Mouse (Mus musculus): ENCODE data around the gene Vav1. TPM values are rescaled to one million over a fixed set of nuclear protein-coding genes. Genes with fewer than 3 reads are reported as not detected.

Vav1 gene
- polyA plus RNA-seq, 1 experiment from 2014 or later = 1.1 TPM

GRCm38 (mm10) chr17:57250461-57251160 lies 28.3 kb upstream of the Vav1 start:
- Histone ChIP-seq H3K36me3 (ENCODE audit: control insufficient read depth, insufficient read depth) (0 out of 2 replicates have a peak, but pooled peaks cover 2% of the 10 kb centered on the region), H3K27ac (ENCODE audit: low read length) (no peak overlapping the region)
- ATAC-seq = no peak

GRCm38 (mm10) chr17:57251431-57251830 lies 27.5 kb upstream of the Vav1 start:
- 0 out of 2 replicates have a peak, but pooled peaks cover 2% of the 10 kb centered on the region for H3K36me3 ChIP-seq (ENCODE audit: control insufficient read depth, insufficient read depth)
- H3K4me1 ChIP-seq (replicated peaks; ENCODE audit: control insufficient read depth, insufficient read depth, low read length) = peaks cover 27% of the 10 kb centered on the region
- ATAC-seq = no peak
- H3K27me3 ChIP-seq (replicated peaks; ENCODE audit: control insufficient read depth, insufficient read depth, low read length) = no peaks in the 10 kb centered on the region
- H3K9ac ChIP-seq (replicated peaks; ENCODE audit: low read depth, low read length) = no peak overlapping the region
- H3K9me3 ChIP-seq (ENCODE audit: control insufficient read depth, low read length) = no peaks in the 10 kb centered on the region
- WGBS = 98% methylated on average over 3 of the region's 3 CpGs
- H3K4me3 ChIP-seq (replicated peaks; ENCODE audit: low read length) = no peak overlapping the region
- H3K4me2 ChIP-seq (ENCODE audit: low read length) = no peak overlapping the region
- H3K27ac ChIP-seq (ENCODE audit: low read length) = no peak overlapping the region

More at GRCm38 (mm10) chr17:57250461-57251160, 28.3 kb upstream of the Vav1 start:
- no peaks in the 10 kb centered on the region for H3K9me3 ChIP-seq (ENCODE audit: control insufficient read depth, low read length)
- peak overlapping the region; percentile 60 for H3K4me3 ChIP-seq (replicated peaks; ENCODE audit: low read length)
- H3K4me1 ChIP-seq (replicated peaks; ENCODE audit: control insufficient read depth, insufficient read depth, low read length) = peaks cover 27% of the 10 kb centered on the region
- peak overlapping the region; percentile 86 for H3K4me2 ChIP-seq (ENCODE audit: low read length)
- peak overlapping the region; percentile 51 for H3K9ac ChIP-seq (replicated peaks; ENCODE audit: low read depth, low read length)
- no peaks in the 10 kb centered on the region for H3K27me3 ChIP-seq (replicated peaks; ENCODE audit: control insufficient read depth, insufficient read depth, low read length)
- 3% methylated on average over 33 of the region's 33 CpGs for WGBS

GRCm38 (mm10) chr17:57253306-57253705 lies 25.6 kb upstream of the Vav1 start:
- Histone ChIP-seq H3K4me2 (ENCODE audit: low read length) (no peak overlapping the region), H3K27me3 (replicated peaks; ENCODE audit: control insufficient read depth, insufficient read depth, low read length) (no peaks in the 10 kb centered on the region), H3K9me3 (ENCODE audit: control insufficient read depth, low read length) (no peaks in the 10 kb centered on the region), H3K27ac (ENCODE audit: low read length) (no peak overlapping the region), H3K9ac (replicated peaks; ENCODE audit: low read depth, low read length) (no peak overlapping the region), H3K4me1 (replicated peaks; ENCODE audit: control insufficient read depth, insufficient read depth, low read length) (peaks cover 20% of the 10 kb centered on the region), H3K36me3 (ENCODE audit: control insufficient read depth, insufficient read depth) (0 out of 2 replicates have a peak, but pooled peaks cover 2% of the 10 kb centered on the region), H3K4me3 (replicated peaks; ENCODE audit: low read length) (no peak overlapping the region)
- no peak for ATAC-seq
- 87% methylated on average over 6 of the region's 6 CpGs for WGBS

GRCm38 (mm10) chr17:57255354-57255753 lies 23.5 kb upstream of the Vav1 start:
- 86% methylated on average over 14 of the region's 14 CpGs for WGBS
- H3K4me1 ChIP-seq (replicated peaks; ENCODE audit: control insufficient read depth, insufficient read depth, low read length) = peaks cover 4% of the 10 kb centered on the region
- H3K36me3 ChIP-seq (ENCODE audit: control insufficient read depth, insufficient read depth) = 0 out of 2 replicates have a peak, but pooled peaks cover 2% of the 10 kb centered on the region

GRCm38 (mm10) chr17:57256921-57257485 lies 21.9 kb upstream of the Vav1 start:
- ATAC-seq = no peak

More at GRCm38 (mm10) chr17:57255354-57255753, 23.5 kb upstream of the Vav1 start:
- no peak overlapping the region for H3K4me2 ChIP-seq (ENCODE audit: low read length)
- ATAC-seq = no peak
- H3K4me3 ChIP-seq (replicated peaks; ENCODE audit: low read length) = no peak overlapping the region
- no peak overlapping the region for H3K9ac ChIP-seq (replicated peaks; ENCODE audit: low read depth, low read length)
- H3K27ac ChIP-seq (ENCODE audit: low read length) = no peak overlapping the region
- H3K27me3 ChIP-seq (replicated peaks; ENCODE audit: control insufficient read depth, insufficient read depth, low read length) = no peaks in the 10 kb centered on the region
- no peaks in the 10 kb centered on the region for H3K9me3 ChIP-seq (ENCODE audit: control insufficient read depth, low read length)

GRCm38 (mm10) chr17:57258191-57258590 lies 20.7 kb upstream of the Vav1 start:
- Histone ChIP-seq H3K27ac (ENCODE audit: low read length) (no peak overlapping the region), H3K9ac (replicated peaks; ENCODE audit: low read depth, low read length) (no peak overlapping the region), H3K4me3 (replicated peaks; ENCODE audit: low read length) (no peak overlapping the region), H3K36me3 (ENCODE audit: control insufficient read depth, insufficient read depth) (0 out of 2 replicates have a peak, but pooled peaks cover 2% of the 10 kb centered on the region), H3K4me1 (replicated peaks; ENCODE audit: control insufficient read depth, insufficient read depth, low read length) (no peaks in the 10 kb centered on the region), H3K9me3 (ENCODE audit: control insufficient read depth, low read length) (no peaks in the 10 kb centered on the region), H3K4me2 (ENCODE audit: low read length) (no peak overlapping the region), H3K27me3 (replicated peaks; ENCODE audit: control insufficient read depth, insufficient read depth, low read length) (no peaks in the 10 kb centered on the region)
- WGBS = 97% methylated on average over 3 of the region's 3 CpGs
- ATAC-seq = no peak

More at GRCm38 (mm10) chr17:57256921-57257485, 21.9 kb upstream of the Vav1 start:
- WGBS = 95% methylated on average over 22 of the region's 22 CpGs
- H3K27ac ChIP-seq (ENCODE audit: low read length) = no peak overlapping the region
- H3K4me3 ChIP-seq (replicated peaks; ENCODE audit: low read length) = no peak overlapping the region
- H3K36me3 ChIP-seq (ENCODE audit: control insufficient read depth, insufficient read depth) = 0 out of 2 replicates have a peak, but pooled peaks cover 2% of the 10 kb centered on the region
- no peak overlapping the region for H3K4me2 ChIP-seq (ENCODE audit: low read length)
- H3K4me1 ChIP-seq (replicated peaks; ENCODE audit: control insufficient read depth, insufficient read depth, low read length) = no peaks in the 10 kb centered on the region
- H3K9ac ChIP-seq (replicated peaks; ENCODE audit: low read depth, low read length) = no peak overlapping the region
- H3K9me3 ChIP-seq (ENCODE audit: control insufficient read depth, low read length) = no peaks in the 10 kb centered on the region
- no peaks in the 10 kb centered on the region for H3K27me3 ChIP-seq (replicated peaks; ENCODE audit: control insufficient read depth, insufficient read depth, low read length)

- Histone ChIP-seq H3K4me3 (replicated peaks; ENCODE audit: low read length) (no peak overlapping the region), H3K9ac (replicated peaks; ENCODE audit: low read depth, low read length) (no peak overlapping the region), H3K4me2 (ENCODE audit: low read length) (no peak overlapping the region), H3K36me3 (ENCODE audit: control insufficient read depth, insufficient read depth) (0 out of 2 replicates have a peak, but pooled peaks cover 2% of the 10 kb centered on the region), H3K27ac (ENCODE audit: low read length) (no peak overlapping the region), H3K9me3 (ENCODE audit: control insufficient read depth, low read length) (no peaks in the 10 kb centered on the region), H3K27me3 (replicated peaks; ENCODE audit: control insufficient read depth, insufficient read depth, low read length) (no peaks in the 10 kb centered on the region), H3K4me1 (replicated peaks; ENCODE audit: control insufficient read depth, insufficient read depth, low read length) (no peaks in the 10 kb centered on the region)
- WGBS = 95% methylated on average over 8 of the region's 8 CpGs
- ATAC-seq = no peak
Observed at GRCm38 (mm10) chr17:57259742-57260141, 19.2 kb upstream of the Vav1 start.

GRCm38 (mm10) chr17:57260351-57260750 lies 18.5 kb upstream of the Vav1 start:
- Histone ChIP-seq H3K27ac (ENCODE audit: low read length) (no peak overlapping the region), H3K36me3 (ENCODE audit: control insufficient read depth, insufficient read depth) (no peaks in the 10 kb centered on the region), H3K4me3 (replicated peaks; ENCODE audit: low read length) (no peak overlapping the region), H3K9me3 (ENCODE audit: control insufficient read depth, low read length) (no peaks in the 10 kb centered on the region), H3K27me3 (replicated peaks; ENCODE audit: control insufficient read depth, insufficient read depth, low read length) (no peaks in the 10 kb centered on the region), H3K9ac (replicated peaks; ENCODE audit: low read depth, low read length) (no peak overlapping the region), H3K4me2 (ENCODE audit: low read length) (no peak overlapping the region), H3K4me1 (replicated peaks; ENCODE audit: control insufficient read depth, insufficient read depth, low read length) (no peaks in the 10 kb centered on the region)
- ATAC-seq = no peak
- 95% methylated on average over 9 of the region's 9 CpGs for WGBS

- 92% methylated on average over 4 of the region's 4 CpGs for WGBS
- H3K9ac ChIP-seq (replicated peaks; ENCODE audit: low read depth, low read length) = no peak overlapping the region
- no peaks in the 10 kb centered on the region for H3K9me3 ChIP-seq (ENCODE audit: control insufficient read depth, low read length)
- no peak for ATAC-seq
- no peaks in the 10 kb centered on the region for H3K36me3 ChIP-seq (ENCODE audit: control insufficient read depth, insufficient read depth)
- no peaks in the 10 kb centered on the region for H3K27me3 ChIP-seq (replicated peaks; ENCODE audit: control insufficient read depth, insufficient read depth, low read length)
- no peak overlapping the region for H3K4me3 ChIP-seq (replicated peaks; ENCODE audit: low read length)
- no peak overlapping the region for H3K4me2 ChIP-seq (ENCODE audit: low read length)
- H3K27ac ChIP-seq (ENCODE audit: low read length) = no peak overlapping the region
- no peaks in the 10 kb centered on the region for H3K4me1 ChIP-seq (replicated peaks; ENCODE audit: control insufficient read depth, insufficient read depth, low read length)
Observed at GRCm38 (mm10) chr17:57261286-57261685, 17.6 kb upstream of the Vav1 start.

All from forebrain, embryonic 16.5 days (tissue).